Mouse (Mus musculus) liver, postnatal 0 days (tissue): ENCODE data around the gene Gm35549. TPM values are rescaled to one million over a fixed set of nuclear protein-coding genes. Genes with fewer than 3 reads are reported as not detected.
A peak's percentile ranks its signal among the peaks of the same experiment; 100 is the strongest.

Experiments
- ATAC-seq: fragments of 200-750 bp; cut with Nextera tagmentation; 2 replicates; pipeline ENCODE4 v1.8.0; 2017; ENCODE audit warnings: mild to moderate bottlenecking, moderate library complexity
- DNase-seq: peaks from one replicate; pipeline ENCODE4 v3.0.0-alpha.2; 2016
- H3K27ac ChIP-seq: fragments of 300-500 bp; sonication (generic); 2 replicates; pipeline ENCODE4 v1.5.1; 2014; ENCODE audit warnings: antibody characterized with exemption, moderate library complexity, mild to moderate bottlenecking, low read depth
- H3K27me3 ChIP-seq: fragments of 300-500 bp; sonication (generic); 2 replicates; pipeline ENCODE4 v1.6.1; 2014; ENCODE audit warnings: low read length, control low read depth, mixed read lengths; ENCODE audit not compliant: insufficient read depth
- H3K36me3 ChIP-seq: fragments of 300-500 bp; sonication (generic); replicated peaks from 2 replicates; pipeline ENCODE4 v1.6.1; 2014; ENCODE audit warnings: mild to moderate bottlenecking, control low read depth, low read length, moderate library complexity, mixed read lengths; ENCODE audit not compliant: insufficient read depth
- H3K4me1 ChIP-seq: fragments of 300-500 bp; sonication (generic); 2 replicates; pipeline ENCODE4 v1.6.1; 2014; ENCODE audit warnings: antibody characterized with exemption, mild to moderate bottlenecking, control low read depth; ENCODE audit not compliant: insufficient read depth
- H3K4me2 ChIP-seq: fragments of 300-500 bp; sonication (generic); 2 replicates; pipeline ENCODE4 v1.6.1; 2014; ENCODE audit warnings: low read depth, mild to moderate bottlenecking, low read length, moderate library complexity, mixed read lengths
- H3K4me3 ChIP-seq: fragments of 300-500 bp; sonication (generic); 2 replicates; pipeline ENCODE4 v1.5.1; 2014; ENCODE audit warnings: low read depth, low read length
- H3K9ac ChIP-seq: fragments of 300-500 bp; sonication (generic); replicated peaks from 2 replicates; pipeline ENCODE4 v1.6.1; 2014; ENCODE audit warnings: mild to moderate bottlenecking, moderate library complexity
- H3K9me3 ChIP-seq: fragments of 300-500 bp; sonication (generic); 2 replicates; pipeline ENCODE4 v1.6.1; 2016; ENCODE audit warnings: mild to moderate bottlenecking, control low read depth, low read length, mixed read lengths
- CTCF ChIP-seq: sonication (generic); IDR thresholded peaks from 2 replicates; pipeline ENCODE4 v1.5.1; 2016; ENCODE audit warnings: antibody characterized with exemption, low read depth
- EP300 ChIP-seq: IDR thresholded peaks from 2 replicates; pipeline ENCODE4 v1.6.1; 2016; ENCODE audit warnings: antibody characterized with exemption, low read depth, mild to moderate bottlenecking
- WGBS: fragments of 180-500 bp; shearing (Covaris S2); extraction: QIAGEN DNeasy Blood & Tissue Kit; methylation state at CpG from one replicate; pipeline ENCODE4 v1.1.7; 2014; ENCODE audit not compliant: insufficient replicate concordance; 5-methylcytosine and 5-hydroxymethylcytosine counted together
- polyA plus RNA-seq: library from polyadenylated mRNA; unstranded; fragments of >200 nt; fragmentation: Nextera tagmentation; extraction: Ambion mirVana; gene quantifications from 2 replicates; pipeline ENCODE4 v1.2.1, GENCODE M21; 2015

The Gm35549 gene
- polyA plus RNA-seq, result not detected in 2 replicates

DNA sequence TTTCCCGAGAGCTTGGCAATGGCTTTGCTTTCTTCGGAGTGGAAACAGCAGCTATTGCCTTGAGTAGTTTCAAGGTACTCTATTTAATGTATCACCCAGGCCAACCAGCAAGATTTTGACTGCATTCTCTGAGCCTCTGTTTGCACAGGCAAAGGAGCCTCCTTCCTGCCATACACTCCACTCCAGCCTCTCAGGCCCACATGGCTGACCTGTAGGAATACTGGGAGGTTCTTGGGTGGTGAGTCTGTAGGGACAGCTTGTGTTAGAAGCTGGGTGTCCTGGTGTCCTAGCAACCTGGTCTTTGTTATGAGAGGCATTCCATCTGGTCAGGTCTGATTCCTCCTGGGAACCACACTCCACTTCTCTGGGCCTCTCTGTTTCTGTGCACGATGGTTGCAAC is at the start of gene Gm35549:
Gm35549 (minus strand) TSS at position 276 of the 400 bp plus-strand sequence.
- Histone ChIP-seq H3K9ac (no peak within 1 kb of the TSS), H3K27me3 (no peaks in the 10 kb centered on the region), H3K36me3 (no peaks in the 10 kb centered on the region), H3K4me3 (no peak within 1 kb of the TSS), H3K4me2 (no peak within 1 kb of the TSS), H3K9me3 (0 out of 2 replicates have a peak, but pooled peaks cover 2% of the 10 kb centered on the region), H3K4me1 (no peaks in the 10 kb centered on the region), H3K27ac (no peak within 1 kb of the TSS)
- TF ChIP-seq CTCF (no peak), EP300 (no peak)
- DNase-seq (no peak), ATAC-seq (no peak)
- 81% methylated on average over 3 of the region's 3 CpGs for WGBS

DNA sequence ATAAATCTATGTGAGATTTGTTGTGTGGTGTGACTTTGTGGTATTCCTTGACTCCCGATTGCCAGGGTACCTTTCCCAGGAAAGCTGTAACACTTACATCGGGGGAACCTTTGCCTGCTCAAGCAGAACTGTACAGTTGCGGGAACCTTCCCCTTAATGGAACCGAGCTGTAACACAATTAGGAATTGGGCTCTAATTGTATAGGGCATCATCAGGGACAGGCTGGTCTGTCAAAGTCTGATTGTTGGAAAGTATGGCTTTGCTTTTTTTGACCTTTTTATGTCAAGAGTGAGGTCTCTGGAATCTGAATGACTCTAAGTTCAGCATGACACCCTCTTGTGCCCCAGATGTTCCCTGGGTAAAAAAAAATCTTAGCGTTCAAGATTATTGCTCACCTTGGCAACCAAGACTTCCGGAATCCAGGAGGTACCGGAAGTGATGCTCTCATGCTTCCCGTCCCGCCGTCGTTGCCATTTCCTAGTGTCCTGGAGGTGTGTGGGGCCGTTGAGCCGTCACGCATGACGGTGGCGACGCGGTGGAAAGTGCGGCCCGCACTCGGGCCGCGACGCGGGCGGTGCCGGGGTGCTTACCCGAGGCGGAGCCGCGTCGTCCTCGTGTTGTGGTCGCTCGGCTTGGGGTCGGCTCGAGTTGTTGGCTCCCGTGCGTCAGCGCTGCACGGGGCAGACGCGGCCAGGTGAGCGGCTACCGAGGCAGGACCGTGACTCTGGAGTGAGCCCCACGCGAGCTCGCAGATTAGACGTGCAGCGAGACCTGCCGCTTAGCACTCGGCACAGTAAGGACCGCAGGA is 42.7 kb upstream of the Gm35549 start:
- Histone ChIP-seq H3K4me2 (peak overlapping the region; percentile 91), H3K4me1 (peaks cover 6% of the 10 kb centered on the region; the same call in 1 of the 2 replicates), H3K27ac (peak overlapping the region; percentile 40), H3K9me3 (peaks cover 4% of the 10 kb centered on the region), H3K9ac (peak overlapping the region; percentile 78), H3K4me3 (peak overlapping the region; percentile 62), H3K27me3 (no peaks in the 10 kb centered on the region), H3K36me3 (0 out of 2 replicates have a peak, but pooled peaks cover 3% of the 10 kb centered on the region)
- 6% methylated on average over 54 of the region's 54 CpGs for WGBS
- ATAC-seq (peak; percentile 81), DNase-seq (peak; percentile 60)
- TF ChIP-seq CTCF (no peak), EP300 (no peak)

DNA sequence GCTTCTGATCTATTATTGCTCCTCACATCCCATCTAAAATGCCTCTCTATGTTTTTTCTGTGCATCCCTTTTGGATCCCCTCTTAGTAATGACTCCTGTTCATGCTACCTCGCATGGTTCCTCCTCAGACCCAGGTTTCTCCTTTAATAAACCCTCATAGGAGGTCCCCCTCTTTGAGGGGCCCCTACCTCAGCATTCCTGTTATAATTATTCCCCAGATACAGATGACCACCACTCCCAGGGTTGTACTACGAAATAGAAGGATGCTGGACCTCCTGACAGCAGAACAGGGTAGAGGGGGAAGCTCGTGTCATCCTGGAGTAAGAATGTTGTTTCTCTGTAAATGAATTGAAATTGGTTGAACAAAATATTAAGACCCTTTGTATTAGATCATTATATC is 41.5 kb upstream of the Gm35549 start, which contains the start of gene Zkscan7:
Zkscan7 (plus strand) TSS at position 301 of the 400 bp plus-strand sequence.
- H3K27ac ChIP-seq, result no peak within 1 kb of the TSS
- peaks cover 4% of the 10 kb centered on the region for H3K9me3 ChIP-seq
- no peaks in the 10 kb centered on the region for H3K27me3 ChIP-seq
- ATAC-seq (no peak), DNase-seq (no peak)
- 72% methylated on average over 3 of the region's 3 CpGs for WGBS
- peaks cover 6% of the 10 kb centered on the region; the same call in 1 of the 2 replicates for H3K4me1 ChIP-seq
- no peak for TF ChIP-seq CTCF
- H3K9ac ChIP-seq, result no peak within 1 kb of the TSS
- H3K4me3 ChIP-seq, result peak within 1 kb of the TSS; percentile 62
- H3K36me3 ChIP-seq, result no peaks in the 10 kb centered on the region
- H3K4me2 ChIP-seq, result peak within 1 kb of the TSS; percentile 91

DNA sequence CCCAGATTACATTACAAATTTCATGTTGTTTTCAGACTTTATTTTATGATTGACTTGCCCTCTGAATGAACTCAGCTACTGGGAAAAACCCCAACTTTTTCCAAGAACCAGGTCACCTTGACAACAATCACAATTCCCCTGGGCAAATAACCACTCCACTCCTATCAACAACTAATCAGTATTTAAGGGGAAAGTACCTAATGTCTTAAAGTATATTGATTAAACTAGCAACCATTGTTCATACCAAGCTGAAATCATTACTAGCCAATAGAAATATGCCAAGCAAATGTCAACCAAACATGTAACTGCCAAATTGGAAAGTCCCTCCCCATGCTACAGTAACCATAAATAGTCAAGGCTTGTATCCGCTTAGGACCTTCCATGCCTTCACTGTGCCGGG is 31.3 kb upstream of the Gm35549 start:
- ATAC-seq (no peak), DNase-seq (no peak)
- WGBS, result 81% methylated on average over 2 of the region's 2 CpGs
- Histone ChIP-seq H3K4me1 (no peaks in the 10 kb centered on the region), H3K27me3 (no peaks in the 10 kb centered on the region), H3K4me2 (no peak overlapping the region), H3K9ac (no peak overlapping the region), H3K4me3 (no peak overlapping the region), H3K9me3 (peaks cover 9% of the 10 kb centered on the region), H3K36me3 (no peaks in the 10 kb centered on the region), H3K27ac (no peak overlapping the region)
- no peak for TF ChIP-seq CTCF
- no peak for TF ChIP-seq EP300

DNA sequence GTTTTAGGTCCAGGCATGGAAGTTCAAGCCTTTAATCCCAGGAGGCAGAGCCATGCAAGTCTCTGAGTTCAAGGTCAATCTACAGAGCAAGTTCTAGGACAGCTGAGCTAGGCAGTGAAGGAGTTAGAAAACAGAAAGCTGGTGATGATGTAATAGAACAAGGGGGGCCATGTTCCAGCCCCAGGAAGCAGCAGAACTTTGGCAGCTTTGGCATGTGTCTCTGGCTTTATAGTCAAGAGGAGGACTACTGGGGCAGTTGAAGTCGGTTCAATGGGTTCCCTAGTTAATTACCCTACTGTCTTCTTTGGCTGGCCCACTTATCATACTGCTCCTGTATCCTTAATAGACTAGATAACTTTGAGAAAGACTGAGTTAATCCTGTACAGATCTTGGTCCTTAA is 30.8 kb upstream of the Gm35549 start:
- no peak for DNase-seq
- Histone ChIP-seq H3K27ac (no peak overlapping the region), H3K4me3 (no peak overlapping the region), H3K9ac (no peak overlapping the region), H3K27me3 (no peaks in the 10 kb centered on the region), H3K9me3 (peaks cover 9% of the 10 kb centered on the region), H3K4me1 (no peaks in the 10 kb centered on the region), H3K4me2 (no peak overlapping the region), H3K36me3 (no peaks in the 10 kb centered on the region)
- no peak for ATAC-seq
- WGBS, result 59% methylated on average over 1 of the region's 1 CpGs
- TF ChIP-seq CTCF, result no peak
- TF ChIP-seq EP300, result no peak

DNA sequence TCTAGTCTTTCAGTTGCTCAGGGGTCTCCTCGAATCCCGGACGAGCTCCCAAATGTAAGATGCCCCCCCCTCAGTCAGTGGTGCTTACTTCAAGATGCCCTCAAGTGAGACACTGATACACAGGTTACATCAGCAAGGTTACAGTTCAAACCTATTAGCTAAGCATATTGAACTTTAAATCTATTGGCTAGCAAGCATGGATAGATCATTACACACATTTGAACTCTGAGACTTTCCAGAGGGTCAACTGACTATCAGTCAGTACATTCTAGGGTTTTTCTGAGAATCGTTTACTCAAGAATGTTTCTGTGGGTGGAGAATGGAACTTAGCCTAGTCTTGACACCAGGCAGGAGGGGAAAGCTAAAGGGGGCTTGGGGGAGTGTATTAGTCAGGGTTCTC is 28.8 kb upstream of the Gm35549 start:
- Histone ChIP-seq H3K9ac (no peak overlapping the region), H3K4me3 (no peak overlapping the region), H3K27me3 (no peaks in the 10 kb centered on the region), H3K27ac (peak overlapping the region; percentile 48; the same call in 1 of the 2 replicates), H3K9me3 (peaks cover 9% of the 10 kb centered on the region), H3K4me1 (no peaks in the 10 kb centered on the region), H3K4me2 (no peak overlapping the region), H3K36me3 (no peaks in the 10 kb centered on the region)
- TF ChIP-seq EP300, result no peak
- TF ChIP-seq CTCF, result no peak
- ATAC-seq (peak; percentile 78), DNase-seq (no peak)
- 76% methylated on average over 4 of the region's 4 CpGs for WGBS
